Mouse (Mus musculus) gastrocnemius, postnatal 4 days (tissue): Measurements from ENCODE around the gene Lrrc18. TPM values are rescaled to one million over a fixed set of nuclear protein-coding genes. Genes with fewer than 3 reads are reported as not detected.

Experiments
- DNase-seq, 2 experiments: peaks; one replicate each; pipeline ENCODE4 v3.0.0; 2021 to 2022; ENCODE audit warnings: low spot score in 2 of 2, mixed read lengths in 2 of 2
- long read RNA-seq, 2 experiments: library from polyadenylated mRNA; stranded (forward); transcript quantifications; one replicate each; pipeline ENCODE4 v2.0.0; 2021
- total RNA-seq, 2 experiments: library from RNA; stranded (reverse); gene quantifications; 2 replicates each; pipeline ENCODE4 v1.2.3; 2021

Lrrc18 gene
- total RNA-seq = under 1 TPM; 0.34 to 0.37 TPM
- long read RNA-seq, experiment 1 = 0 reads
- long read RNA-seq, experiment 2 = 0 reads

DNA sequence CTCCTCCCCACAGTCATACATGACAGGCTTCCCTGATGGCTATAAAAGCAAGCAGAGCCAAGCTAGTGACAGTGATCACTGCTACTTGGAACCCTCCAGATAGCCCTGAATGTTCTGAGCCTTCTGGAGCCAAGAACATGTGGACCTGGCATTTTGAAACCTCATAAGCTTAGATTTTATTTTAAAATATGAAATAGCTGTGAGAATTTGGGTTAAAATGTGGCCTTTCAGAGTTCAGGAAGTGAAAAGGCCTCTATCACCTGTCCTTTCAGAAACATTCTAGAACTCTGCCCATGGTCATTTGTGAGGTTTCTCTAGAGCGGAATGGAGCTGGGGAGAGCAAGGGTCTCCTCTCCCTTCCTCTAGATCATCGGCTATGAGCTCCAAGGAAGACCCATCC, at the start of gene Lrrc18:
Gene Lrrc18 (plus strand): TSS at position 301 of the 400 bp plus-strand sequence.
- DNase-seq = no peak

DNA sequence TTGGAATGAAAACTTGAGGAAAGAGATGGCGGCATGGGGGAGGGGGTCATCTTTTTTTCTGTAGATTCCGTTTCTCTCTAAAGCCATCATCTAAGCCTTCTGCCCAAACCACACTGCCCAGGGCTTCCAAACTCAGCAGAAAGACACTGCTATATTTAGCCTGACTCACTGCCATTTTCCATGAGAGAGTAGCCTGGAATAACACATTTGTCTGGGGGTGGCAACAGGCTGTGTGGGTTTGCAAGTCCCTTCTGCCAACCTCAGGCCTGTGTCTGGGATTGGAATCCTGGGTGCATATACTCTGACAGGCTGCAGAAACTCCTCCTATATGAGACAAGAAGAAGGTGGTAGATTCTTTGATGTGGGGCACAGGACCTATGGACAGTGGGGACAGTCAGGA, 43.7 kb upstream of the Lrrc18 start:
- DNase-seq = no peak

DNA sequence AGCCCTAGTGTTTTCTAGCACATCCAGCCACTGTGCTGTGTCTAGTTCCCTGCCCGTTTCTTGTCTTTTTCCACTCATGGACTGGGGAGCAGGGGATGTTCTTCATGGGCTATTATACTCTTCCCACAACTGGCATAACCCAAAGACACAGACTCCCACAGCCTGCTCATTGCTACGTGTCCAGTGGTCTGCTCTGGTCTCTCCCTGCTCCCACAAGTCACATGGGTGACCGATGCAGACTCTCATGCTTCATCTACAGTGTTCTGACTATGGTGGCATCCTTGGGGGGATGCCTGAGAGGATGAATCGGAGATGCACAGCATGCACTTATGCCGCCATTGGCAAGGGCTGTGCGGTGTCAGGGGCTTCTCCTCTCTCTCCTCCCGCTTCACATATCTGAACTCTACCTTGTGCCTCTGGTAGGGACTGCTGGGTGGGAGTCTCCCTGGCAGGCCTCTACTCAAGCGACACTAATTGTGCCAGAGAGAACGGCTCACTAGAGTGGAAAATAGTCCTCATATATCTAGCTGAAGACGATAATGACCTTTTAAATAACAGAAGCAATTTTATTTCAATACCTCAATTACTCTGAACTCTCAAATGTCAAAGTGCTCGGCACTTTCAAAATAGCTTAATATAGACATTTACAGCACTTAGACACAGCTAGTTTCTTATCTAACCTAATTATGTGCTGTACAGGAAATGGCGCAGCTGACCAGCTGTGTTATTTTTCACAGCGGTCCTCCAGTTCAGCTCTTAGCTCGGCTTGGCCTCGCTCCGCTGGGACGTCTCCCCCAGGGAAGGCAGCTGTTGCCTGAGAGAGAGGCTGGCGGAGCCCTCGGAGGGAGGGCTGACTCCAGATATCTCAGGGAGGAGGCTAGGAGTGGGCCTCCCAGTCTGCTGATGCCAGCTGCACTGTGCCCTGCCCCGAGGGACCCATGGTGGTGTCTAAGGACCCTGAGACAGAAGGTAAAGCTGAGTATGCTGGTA, 40.6 kb upstream of the Lrrc18 start:
- DNase-seq = peak; percentile 65 to 80

DNA sequence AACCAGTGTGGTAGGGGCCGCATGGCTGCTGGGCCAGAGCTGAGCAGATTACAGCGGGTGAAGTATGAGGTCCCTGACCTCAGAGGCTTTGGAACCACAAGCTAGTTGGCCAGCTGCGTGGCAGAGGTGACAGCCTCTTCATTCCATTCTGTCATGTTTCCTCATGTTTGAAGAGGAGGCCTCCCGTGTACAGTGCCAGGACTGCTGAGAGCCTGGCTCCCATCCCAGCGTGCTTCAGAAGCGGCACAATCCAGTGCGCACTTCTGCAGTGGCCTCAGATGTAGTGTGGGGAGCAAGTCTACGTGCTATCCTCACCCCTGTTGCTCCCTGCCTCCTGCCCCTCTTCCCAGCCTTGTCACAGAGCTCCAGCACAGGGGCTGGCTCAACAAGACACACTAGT, 34.7 kb upstream of the Lrrc18 start:
- DNase-seq = peak; percentile 31 to 62

DNA sequence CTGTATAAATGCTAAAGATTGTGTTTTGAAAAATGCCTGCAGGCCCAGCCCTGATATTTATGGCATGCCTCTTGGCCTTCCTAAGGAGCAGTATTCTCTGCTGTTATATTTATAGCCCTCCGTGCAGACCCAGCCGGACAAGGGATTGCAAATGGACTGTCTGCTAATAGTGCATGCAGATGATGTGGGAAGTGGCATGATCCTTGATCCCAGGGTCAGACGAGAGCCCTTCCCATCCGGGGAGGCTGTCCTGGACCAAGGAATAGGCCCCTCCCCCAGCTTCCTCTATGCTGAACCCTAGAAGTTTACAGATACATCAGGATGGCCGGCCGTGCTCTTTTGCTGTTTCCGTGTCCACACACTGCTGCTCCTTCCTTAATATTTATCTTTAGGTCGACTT, 32.5 kb upstream of the Lrrc18 start:
- no peak for DNase-seq

DNA sequence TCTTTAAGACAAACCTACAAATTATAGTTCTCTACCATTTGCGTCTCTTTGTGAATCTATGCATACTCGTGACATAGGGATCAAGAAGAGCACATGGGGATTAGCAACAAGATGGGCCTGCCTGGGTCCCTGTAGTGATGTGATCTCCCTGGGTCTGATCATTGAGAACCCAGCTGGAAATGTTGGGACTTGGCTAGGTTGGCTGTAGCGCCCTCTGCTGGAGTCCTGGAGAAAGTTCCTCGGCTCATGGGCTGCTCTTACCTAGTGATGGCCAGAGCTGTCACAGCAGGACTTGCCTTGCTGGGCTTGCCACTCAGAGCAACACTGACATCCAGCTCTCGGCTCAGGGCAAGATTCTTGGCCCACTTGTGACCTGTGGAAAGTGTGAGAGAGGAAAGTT, 30.7 kb upstream of the Lrrc18 start:
- peak; percentile 62 to 73 for DNase-seq

DNA sequence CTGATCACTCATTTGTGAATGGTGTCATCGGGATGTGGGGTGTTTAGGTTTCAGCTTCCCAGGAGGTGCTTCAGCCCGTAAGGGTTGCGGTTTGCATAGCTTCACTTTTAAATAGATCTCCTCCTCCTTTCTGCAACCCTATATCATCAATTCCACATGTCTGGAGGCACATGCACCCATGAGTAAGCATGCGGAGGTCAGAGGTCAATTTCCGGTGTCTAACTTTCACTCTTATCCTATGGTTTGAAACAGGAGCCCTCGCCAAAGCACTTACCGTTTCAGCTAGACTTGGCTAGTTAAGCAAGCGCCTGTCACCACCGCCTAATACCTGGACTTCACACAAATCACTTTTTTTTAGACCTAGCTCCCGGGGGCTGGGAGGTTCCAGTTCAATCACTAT, 26.4 kb upstream of the Lrrc18 start:
- DNase-seq = no peak

DNA sequence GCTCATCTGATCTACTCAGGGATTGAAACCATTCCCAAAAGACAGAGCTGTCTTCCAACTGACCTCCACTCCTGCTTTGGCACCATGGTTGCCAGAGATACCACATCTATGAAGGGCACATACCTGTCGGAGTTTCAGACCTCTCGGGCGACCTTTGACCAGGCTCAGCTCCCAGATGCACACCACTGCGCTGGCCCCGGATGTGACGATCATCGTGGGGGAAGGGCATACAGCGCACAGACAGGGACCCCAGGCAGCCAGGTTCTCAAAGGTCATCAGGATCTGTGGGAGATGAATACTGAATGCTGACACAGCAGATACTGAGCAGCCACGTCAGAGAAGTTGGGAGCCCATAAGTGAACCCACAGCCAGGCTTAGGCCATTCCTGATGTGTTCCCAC, 20.5 kb upstream of the Lrrc18 start:
- DNase-seq = no peak

DNA sequence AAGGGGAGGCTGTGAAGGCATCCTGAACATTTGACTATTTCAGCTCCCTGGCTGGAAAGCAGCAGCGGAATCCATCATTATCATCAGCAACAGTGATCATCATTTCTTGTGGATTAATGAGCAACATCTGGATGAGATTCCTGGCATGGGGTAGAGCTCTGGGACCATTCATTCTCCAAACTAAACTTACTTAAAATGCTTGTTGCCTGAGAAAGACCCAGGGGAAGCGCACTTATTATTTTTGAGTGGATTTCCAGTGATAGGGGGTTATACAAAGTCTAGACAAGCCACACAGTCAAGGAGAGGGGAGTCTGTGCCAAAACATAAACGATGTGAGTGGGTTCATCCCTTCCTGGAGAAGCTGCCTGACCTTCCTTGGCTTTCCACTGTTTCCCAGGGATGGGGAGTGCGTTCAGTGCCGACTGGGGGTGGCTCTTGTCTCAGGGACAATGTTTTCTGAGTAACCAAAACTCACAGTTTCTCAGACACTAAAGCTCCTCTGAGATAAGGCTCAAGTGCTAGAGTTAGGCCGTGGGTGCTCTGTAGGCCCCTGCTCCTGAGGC, 6.9 kb upstream of the Lrrc18 start:
- DNase-seq = peak in 1 of 2 experiments; percentile 47

DNA sequence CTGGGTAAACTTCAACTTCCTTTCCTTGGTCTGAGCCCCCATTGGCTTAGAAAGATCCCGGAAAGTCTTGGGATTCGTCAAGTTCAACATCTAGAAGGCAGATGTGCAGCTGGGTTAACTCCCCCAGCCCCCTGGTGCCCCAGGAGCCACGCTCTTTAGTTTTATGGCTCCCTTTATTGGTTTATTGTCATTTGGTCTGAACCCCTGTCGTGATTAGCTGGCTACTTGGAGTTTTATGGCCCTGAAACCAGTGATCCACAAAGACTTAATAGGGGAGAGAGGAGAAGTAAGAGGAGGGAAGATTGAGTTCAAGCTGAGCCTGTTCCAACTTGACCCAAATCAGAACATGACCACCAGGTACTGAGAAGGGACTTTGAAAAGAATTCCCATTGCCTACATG, 4.5 kb upstream of the Lrrc18 start:
- DNase-seq = no peak

DNA sequence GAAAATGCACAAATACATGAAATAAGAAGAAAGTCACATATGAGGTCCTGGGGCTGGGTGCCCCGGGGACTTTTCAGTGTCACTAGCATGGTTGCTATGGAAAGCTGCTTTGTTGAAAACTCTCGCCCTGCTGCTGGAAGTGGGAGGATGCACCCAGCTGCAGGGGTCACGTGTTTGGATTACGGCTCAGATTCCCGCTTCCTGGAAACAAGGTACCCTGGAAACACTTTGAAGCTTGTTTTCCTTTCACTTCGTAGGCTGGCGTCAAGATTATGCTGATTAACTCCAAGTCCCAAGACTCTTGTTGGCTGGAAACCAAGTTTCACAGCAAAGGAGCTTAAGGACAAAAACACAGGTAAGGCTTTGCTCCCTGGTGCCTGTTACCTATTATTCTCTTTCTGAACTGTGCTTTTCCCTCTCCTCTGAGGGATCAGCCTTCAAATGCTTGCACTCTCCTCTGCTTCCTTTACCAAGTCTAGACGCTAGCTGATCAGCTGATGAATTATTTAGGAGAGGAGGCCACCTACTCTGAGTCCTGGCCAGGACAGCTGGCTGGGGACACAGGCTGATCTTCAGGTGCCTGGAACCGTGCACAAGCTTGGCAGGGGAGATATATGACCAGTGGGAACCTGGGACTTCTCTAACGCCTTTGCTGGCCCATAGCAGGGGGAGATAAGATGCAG, 3.9 kb downstream of the Lrrc18 start:
- DNase-seq = no peak

DNA sequence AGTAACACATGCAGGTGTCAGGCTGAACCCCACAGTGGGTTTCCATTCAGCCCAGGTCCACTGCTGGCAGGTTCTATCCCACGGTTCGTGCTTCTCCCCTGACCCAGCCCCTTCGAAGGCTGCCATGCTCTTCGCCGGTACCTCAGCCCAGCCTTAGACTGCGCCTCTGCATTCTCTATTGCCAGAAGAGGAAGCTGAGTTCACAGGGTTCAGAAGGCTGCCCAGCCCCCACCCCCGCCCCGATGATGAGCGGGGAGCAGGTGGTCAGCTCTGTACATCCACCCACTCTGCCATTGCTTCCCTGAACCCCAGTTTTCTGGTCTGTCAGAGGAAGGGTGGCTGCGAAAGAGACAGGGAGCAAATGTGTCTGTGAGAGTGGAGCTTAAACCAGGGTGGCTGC, 8.3 kb downstream of the Lrrc18 start:
- no peak for DNase-seq

DNA sequence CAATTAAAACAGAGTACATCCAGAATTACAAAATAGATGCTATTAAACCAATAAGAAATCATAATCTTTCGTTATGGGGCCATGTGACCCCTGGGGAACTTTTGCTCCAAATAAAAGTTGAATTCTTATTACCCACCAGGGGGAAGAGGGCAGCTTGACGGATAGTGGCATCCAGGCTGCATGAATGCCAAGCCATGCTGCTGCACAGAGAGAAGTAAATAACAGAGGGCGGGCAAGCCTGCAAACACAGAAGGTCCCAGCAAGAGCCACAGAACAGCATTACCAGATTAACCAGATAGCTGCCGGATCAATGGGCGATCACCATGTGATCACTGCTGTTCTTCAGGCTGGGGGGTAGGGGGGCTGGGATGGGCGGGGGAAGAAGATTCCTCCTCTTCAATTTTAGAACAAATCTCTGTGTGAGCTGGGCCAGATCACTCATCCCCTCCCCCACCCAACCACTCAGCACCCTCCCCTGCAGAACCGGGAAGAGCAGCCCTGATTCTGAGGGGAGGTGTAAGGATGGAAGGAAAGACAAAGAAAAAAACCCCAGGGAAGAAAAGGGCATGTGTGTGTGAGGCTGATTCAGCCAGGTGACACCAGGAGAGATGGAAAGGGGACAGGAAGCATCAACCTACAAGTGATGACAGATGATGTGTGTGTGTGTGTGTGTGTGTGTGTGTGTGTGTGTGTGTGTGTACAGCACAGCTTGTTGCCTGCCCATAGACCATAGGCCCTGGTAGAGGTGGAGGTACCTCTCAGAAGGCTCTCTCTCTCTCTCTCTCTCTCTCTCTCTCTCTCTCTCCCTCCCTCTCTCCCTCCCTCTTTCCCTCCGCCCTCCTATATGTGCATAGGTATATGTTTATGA, 9.2 kb downstream of the Lrrc18 start:
- DNase-seq = no peak

DNA sequence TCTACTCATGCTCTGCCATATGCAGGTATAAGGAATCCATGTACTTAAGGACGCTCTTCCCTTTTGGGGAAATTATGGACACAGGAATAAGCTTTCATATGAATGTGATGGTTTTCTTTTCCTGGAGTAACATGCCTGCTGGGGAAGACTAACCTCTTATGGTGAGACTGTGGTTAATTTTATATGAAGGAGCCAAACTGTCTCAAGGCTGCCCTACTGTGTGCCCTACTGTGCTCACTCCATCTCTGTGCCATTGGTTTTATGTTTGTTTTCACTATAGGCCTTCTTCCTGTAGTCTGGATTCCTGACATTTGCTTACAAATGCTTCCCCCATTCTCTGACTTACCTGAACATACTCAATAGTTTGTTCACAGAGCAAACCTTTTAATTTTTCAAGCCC, 13.9 kb downstream of the Lrrc18 start:
- DNase-seq = no peak

DNA sequence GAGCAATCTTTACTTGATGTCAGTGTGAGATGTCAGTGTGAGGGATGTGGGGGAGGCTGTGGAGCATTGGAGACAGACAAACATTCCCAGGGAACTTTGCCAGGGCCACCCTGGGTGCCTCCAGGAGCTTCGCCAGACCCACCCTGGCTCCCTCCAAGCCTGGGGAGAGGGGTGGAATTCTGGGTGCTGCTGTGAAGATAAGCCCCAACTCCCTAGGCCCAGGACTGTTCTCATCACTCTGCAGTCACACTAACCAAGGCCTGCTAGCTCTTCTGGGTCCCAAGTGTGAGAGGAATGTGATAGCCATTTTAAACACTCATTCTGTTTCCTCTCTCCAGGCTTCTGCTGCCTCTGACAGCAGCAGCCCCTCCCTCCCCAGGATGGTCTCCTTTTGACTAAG, 16.5 kb downstream of the Lrrc18 start:
- no peak for DNase-seq

DNA sequence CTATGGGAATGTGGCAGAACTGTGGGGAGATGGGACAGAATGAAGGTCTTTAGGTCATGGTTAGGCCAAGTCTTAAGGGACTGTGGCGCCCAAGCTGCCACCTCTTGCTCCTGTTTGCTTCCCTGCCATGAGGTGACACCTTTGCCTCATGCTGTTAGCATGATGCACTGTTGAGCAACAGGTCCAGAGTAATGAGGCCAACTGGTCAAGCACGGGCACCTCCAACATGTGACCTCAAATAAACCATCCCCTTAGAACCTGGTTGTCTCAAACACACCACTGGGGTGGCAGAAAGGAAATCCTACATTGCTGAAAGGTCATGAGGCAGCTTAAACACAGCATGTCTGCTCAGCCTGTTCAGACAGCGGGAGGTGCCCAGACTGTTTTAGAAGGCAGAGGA, 27.9 kb downstream of the Lrrc18 start:
- DNase-seq = no peak

DNA sequence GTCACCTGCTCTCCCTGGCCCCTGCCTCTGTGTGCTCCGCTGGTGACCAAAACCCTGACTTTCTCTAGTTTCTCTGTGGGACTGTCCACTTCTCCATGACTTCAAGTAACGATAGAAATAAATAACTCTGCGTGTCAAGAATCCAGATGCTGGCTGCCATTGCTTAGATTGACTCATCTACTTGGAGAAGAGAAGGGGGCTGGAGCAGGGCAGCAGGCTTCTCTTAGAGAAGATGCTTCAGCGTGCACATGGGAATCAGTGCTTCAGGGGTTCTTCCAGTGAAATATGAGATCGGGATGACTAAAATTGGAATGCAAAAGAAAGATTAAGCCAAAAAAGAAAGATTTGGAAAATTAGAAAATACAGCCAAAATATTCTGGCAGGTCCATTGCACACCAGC, 28.4 kb downstream of the Lrrc18 start:
- peak in 1 of 2 experiments; percentile 35 for DNase-seq

DNA sequence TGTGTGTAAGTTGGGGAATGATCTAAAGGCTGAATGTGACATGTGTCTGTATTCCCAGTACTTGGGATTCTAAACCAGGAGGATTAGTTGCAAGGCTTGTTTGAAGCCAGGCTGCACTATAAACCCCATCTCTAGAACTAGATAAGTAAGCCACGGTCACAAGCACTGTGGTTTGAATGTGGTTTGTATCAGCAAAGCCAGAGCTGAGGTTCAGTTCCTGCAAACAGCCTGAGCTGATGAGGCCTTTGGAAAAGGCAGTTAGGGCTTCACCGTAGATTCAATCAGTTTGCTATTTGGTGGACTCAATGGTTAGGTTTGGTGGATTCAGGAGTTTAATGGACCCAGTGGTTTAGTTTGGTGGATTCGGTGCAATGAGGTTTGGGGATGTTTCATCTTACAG, 39.7 kb downstream of the Lrrc18 start:
- DNase-seq = no peak

DNA sequence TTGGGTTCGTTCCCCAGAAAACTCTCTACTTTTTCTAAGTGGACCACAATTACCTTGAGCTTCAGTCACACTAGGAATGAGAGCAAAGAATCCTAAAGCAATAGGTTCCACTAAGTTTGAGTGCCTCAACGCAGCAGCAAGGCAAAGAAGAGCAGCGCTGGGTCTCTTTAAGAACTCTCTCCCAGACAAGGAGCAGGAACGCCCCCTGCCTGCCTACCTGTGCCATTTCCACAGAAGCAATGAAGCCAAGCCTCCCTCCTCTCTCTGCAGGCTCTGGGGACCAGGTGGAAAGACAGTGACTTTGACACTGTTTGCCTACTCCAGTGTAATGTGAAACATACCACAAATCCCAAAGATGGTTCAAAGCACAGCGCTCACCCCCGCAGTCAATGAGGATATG, 42.2 kb downstream of the Lrrc18 start:
- DNase-seq = peak; percentile 31 to 40

DNA sequence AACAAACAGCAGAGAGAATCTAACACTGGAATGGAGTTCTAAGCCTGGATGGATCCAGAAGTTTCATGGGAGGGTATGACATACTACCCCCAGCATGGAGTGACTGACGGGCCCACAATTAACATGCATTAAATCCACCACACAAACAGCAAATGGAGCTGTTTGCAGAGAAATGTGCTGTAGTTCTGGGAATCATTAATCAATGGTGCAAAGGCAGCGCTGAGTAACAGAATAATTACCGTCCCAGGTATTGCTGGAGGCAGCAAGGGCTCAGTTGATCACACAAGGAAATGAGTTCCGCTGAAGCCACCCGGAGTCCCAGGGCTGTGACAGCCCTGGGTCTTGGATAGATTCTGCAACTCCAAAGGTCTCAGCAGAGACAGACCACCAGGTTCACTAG, 44.2 kb downstream of the Lrrc18 start:
- no peak for DNase-seq

DNA sequence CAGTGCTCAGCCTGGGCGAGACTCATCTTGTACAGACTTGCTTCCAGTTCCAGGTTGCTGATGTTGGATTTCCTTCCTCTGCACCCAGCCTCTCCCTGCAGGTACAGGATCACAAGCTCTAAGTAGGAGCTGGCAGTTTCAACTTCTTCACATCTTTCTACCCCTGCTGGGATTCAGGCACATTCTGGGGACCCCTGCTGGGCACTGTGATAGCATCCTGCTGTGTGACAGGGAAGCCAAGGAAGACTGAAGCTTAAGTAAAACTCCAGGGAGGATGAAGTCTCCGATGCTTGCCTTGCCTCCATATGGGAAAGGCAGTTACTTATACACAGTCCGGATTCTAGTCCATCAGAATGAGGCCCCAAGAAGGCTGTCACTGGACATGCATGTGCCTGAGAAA, 45.6 kb downstream of the Lrrc18 start:
- no peak for DNase-seq
